Mouse (Mus musculus) megakaryocyte-erythroid progenitor cell, adult 5 weeks (primary cell): ENCODE results near the gene Olfr1463. TPM values are rescaled to one million over a fixed set of nuclear protein-coding genes. Genes with fewer than 3 reads are reported as not detected.

Experiments
- polyA plus RNA-seq: library from polyadenylated mRNA; stranded (reverse); fragments of >175 nt; gene quantifications from 2 replicates; pipeline ENCODE4 v1.2.3, GENCODE M21; 2012

The Olfr1463 gene
- not detected in 2 replicates for polyA plus RNA-seq

GRCm38 (mm10) chr19:13231028-13231427 lies at the start of gene Olfr1463:
Olfr1463 (plus strand) TSS chr19:13231328.

GRCm38 (mm10) chr19:13185434-13185833 lies 45.7 kb upstream of the Olfr1463 start, which contains the start of gene Olfr1462:
Olfr1462 (plus strand) TSS chr19:13185734.

Other genes starting within 250 kb of the Olfr1463 start
- gene Olfr1451, start 236.3 kb upstream of the Olfr1463 start, polyA plus RNA-seq: not detected in 2 replicates
- not detected in 2 replicates for gene Olfr1453, start 203.0 kb upstream of the Olfr1463 start, polyA plus RNA-seq
- gene Olfr1454, start 170.7 kb upstream of the Olfr1463 start, polyA plus RNA-seq: not detected in 2 replicates
- not detected in 2 replicates for gene Olfr1457, start 133.4 kb upstream of the Olfr1463 start, polyA plus RNA-seq
- gene Olfr1458, start 124.6 kb upstream of the Olfr1463 start, polyA plus RNA-seq: not detected in 2 replicates
- not detected in 2 replicates for gene Olfr1459, start 81.8 kb upstream of the Olfr1463 start, polyA plus RNA-seq
- gene Olfr1461, start 68.3 kb upstream of the Olfr1463 start, polyA plus RNA-seq: not detected in 2 replicates
- not detected in 2 replicates for gene Olfr1462, start 45.6 kb upstream of the Olfr1463 start, polyA plus RNA-seq
- gene Olfr1465, start 84.2 kb downstream of the Olfr1463 start, polyA plus RNA-seq: not detected in 2 replicates
- not detected in 2 replicates for gene Olfr1466, start 107.5 kb downstream of the Olfr1463 start, polyA plus RNA-seq
- 0.04 and 0.11 TPM in 2 replicates for gene Olfr1467, start 130.9 kb downstream of the Olfr1463 start, polyA plus RNA-seq
- not detected in 2 replicates for gene Olfr1469, start 176.5 kb downstream of the Olfr1463 start, polyA plus RNA-seq
- not detected in 2 replicates for gene Olfr1471, start 212.1 kb downstream of the Olfr1463 start, polyA plus RNA-seq
- not detected in 2 replicates for gene Olfr1472, start 224.8 kb downstream of the Olfr1463 start, polyA plus RNA-seq
- gene Olfr1474, start 238.2 kb downstream of the Olfr1463 start, polyA plus RNA-seq: not detected in 2 replicates
- not detected in 2 replicates for gene Olfr1475, start 248.9 kb downstream of the Olfr1463 start, polyA plus RNA-seq